Mouse (Mus musculus) frontal cortex, adult 2 months (tissue): ENCODE data around the gene Gpat3. TPM values are rescaled to one million over a fixed set of nuclear protein-coding genes. Genes with fewer than 3 reads are reported as not detected.

Experiments used
- DNase-seq, 2 experiments: peaks; one replicate each; pipeline ENCODE4 v3.0.0; 2022; ENCODE audit warnings: low spot score in 1 of 2; ENCODE audit errors: extremely low spot score in 1 of 2
- polyA plus RNA-seq: library from polyadenylated mRNA; depleted of rRNA; stranded (reverse); fragments of >200 nt; gene quantifications from 2 replicates; pipeline ENCODE4 v1.2.3, GENCODE M21; 2012; rRNA removed

Gene Gpat3
- polyA plus RNA-seq, 1 experiment = 1.4 TPM

DNA sequence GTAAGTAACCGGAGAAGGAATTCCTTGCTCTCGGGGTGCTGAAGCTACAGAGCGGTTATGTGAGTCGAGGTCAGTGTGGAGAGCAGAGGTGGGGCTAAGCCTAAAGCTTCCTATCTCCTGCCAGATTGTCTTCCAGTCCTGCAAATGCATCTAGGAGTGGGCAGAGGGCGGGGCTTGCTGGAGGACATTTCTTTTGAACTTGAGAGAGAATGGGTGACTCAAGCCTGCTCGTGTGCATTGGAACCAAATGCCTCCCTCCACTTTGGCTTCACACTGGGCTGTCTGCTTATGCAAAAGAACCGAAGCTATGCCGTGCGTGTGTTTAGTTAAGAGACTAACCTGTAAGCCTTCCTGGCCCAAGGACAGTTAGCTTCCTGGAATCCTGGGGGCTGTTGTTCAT lies 67.8 kb downstream of the Gpat3 start:
- DNase-seq = no peak

DNA sequence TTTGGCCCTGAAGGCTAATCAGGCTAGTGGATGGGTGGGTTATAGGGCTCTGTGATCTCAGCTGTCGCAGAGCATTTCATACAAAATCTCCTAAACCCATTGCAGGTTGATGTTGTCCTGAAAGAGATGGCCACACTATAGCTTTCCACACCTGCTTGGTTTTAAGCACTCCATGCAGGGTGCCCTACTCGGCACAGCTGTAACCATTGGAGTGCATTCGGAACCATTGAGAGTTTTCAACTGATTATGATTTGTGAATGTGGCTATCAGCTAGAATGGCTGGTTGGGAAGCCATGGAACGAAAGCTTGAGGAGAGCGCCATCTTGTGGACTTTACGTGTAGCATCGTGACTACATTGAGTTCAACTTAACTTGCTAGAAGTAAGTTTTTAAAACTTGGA lies 69.5 kb downstream of the Gpat3 start:
- peak in 1 of 2 experiments; percentile 84 for DNase-seq

DNA sequence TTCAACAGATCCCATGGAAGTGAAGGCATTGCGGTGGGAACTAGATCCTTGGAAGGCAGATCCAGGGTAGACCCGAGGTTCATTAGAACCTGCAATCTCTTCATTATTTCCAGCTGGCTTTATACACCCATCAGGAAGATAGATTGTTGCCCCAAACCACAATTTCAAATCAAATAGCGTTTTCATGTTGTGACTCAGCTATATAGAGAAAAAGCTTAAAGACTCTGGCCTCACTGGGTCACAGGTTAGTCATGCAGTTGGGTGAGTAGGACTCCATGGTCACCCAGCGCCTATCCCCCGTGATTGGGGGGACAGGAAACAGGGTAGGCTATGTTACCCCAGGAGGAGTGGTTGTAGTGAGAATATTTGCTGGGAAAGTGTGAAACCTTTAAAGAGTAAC lies 69.9 kb downstream of the Gpat3 start:
- no peak for DNase-seq

DNA sequence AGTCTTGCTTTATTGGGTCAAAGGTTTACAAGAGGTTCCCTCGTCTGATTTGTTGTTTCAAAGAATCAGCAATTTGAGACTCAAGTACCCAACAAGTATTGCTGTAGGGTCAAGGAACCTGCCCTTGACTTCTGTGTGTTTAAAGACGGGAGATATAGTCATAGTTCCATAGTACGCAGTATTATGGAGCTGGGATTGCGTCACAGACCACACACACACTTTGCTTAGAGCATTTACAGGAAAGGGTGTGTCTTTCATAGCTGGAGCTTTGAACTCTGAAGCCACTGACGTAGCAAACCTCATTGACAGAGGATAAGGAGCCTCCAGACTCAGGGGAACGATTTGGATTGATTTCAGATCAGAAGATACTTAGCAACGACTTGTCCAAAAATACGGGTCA lies 70.9 kb downstream of the Gpat3 start:
- no peak for DNase-seq

DNA sequence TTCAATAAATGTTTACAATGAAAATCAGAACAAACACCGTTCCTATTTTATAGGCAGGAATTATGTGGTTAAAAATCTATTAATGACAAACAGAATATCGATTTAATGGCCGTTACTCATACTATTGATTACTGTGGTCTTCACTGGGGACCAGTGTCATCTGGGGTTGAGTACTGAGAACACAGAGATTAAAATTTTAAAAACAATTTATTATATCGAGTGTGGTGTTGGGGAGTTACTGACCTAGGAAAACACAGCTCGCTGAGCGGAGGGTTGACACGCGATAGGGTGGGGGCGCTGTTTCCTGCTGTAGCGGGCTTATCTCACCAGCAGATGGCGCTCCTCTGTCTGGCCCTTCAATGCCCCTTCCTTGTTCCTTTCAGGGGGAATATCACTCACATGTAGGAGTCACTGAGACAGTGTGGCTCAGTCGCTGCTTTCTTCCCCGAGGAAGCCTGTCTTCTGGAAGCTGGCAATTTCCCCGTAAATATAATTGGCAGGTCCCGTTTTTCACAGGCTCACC lies 71.8 kb downstream of the Gpat3 start:
- DNase-seq = peak in 1 of 2 experiments; percentile 79

DNA sequence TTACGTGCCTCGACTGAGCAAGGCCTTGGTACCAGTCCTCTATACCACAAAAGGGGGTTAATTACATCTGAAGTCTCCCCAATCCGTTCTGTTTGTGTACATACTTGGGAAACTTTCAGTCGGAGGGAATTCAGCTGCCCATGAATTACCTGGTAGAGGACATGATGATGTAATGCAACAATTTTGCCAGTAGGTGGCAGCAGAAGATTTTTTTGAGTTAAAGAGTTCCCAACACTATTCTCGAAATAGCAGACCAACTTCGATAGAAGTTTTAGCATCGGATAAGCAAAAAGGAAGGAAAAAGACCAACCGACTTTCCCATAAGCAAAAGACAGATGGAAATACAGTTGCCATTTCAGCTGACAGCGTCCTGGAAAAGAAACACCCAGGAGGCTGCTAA lies 73.6 kb downstream of the Gpat3 start:
- peak in 1 of 2 experiments; percentile 89 for DNase-seq

DNA sequence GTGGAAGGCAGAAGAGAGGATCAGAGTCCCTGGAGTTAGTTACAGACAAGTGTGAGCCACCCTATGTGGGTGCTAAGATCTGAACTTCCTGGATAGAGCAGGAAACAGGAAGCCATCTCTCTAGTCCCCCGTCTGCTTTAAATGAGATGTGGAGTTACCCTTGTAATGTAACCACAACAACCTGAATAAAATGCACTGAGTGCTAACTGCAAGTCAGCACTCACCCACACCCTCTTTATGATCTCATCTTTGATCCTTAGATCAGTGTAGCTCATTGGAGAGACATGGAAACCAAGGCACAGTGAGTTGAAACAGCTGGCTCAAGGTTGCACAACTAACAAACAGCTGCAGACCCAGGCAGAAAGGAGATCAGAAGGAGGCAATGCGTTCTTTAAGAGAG lies 84.2 kb downstream of the Gpat3 start:
- DNase-seq = no peak

DNA sequence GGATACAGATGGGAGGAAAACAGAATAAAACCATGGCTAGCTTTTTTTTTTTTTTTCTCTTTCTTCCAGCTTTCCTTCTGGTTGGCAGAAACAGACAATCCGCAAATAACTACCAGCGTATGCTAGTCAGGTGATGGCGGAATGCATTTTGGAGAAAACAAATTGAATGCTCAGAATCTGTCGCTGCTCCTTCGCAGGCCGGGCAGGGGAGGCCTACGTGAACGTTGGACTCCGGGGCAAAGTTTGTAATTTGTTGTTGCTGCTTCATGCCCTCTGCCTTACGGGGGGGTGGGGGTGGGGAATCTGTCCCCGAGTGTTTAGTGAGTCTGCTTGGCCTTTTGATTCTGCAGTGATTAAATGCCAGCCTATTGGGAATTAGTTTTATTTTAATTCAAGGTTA lies 98.2 kb downstream of the Gpat3 start:
- no peak for DNase-seq

DNA sequence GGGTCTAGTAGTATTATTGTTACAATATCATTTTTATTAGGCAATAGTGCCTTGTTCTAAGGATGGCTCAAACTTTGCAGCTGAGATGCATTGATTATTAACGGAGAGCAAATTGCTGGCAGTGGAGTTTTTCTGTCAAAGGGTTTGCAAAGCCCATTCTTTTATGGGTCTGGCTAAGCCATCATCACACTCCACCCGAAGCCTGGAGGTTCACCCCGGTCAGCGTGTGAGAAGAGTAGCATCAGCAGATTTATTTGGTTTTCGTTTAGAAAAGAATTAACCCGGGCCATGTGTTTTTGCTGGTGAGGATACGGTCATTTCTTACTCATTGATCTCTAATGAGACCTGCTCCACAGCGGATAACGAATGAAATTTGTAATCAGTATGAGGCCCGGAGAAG lies 99.8 kb downstream of the Gpat3 start:
- DNase-seq = no peak

Other genes starting within 250 kb of the Gpat3 start
- 137 and 149 TPM in 2 replicates for gene Coq2, start 170.6 kb upstream of the Gpat3 start, polyA plus RNA-seq
- gene Hpse, start 126.0 kb upstream of the Gpat3 start, polyA plus RNA-seq = 2.5 TPM in 2 replicates
- gene Helq, start 47.1 kb upstream of the Gpat3 start, polyA plus RNA-seq = 37.6 and 38.1 TPM in 2 replicates
- 46.7 and 48.2 TPM in 2 replicates for gene Mrps18c, start 47.1 kb upstream of the Gpat3 start, polyA plus RNA-seq
- 8.4 and 8.9 TPM in 2 replicates for gene Abraxas1, start 24.7 kb upstream of the Gpat3 start, polyA plus RNA-seq